Mouse (Mus musculus) small intestine, adult 2 months (tissue): Measurements from ENCODE around the gene Ppm1h.

ENCODE experiments used
- CTCF ChIP-seq: fragments of 200-500 bp; IDR thresholded peaks from 2 replicates; pipeline ENCODE4 v1.5.1; 2012; ENCODE audit warnings: low read depth, mild to moderate bottlenecking, control low read depth, inconsistent platforms, low read length, moderate library complexity, mixed read lengths; ENCODE audit not compliant: insufficient replicate concordance, insufficient read length; ENCODE audit errors: extremely low read depth
- POLR2A ChIP-seq: fragments of 200-500 bp; IDR thresholded peaks from 2 replicates; pipeline ENCODE4 v1.6.1; 2012; ENCODE audit warnings: low read depth, mild to moderate bottlenecking, control low read depth, inconsistent platforms, low read length, moderate library complexity

GRCm38 (mm10) chr10:122885301-122885700 is 206.7 kb downstream of the Ppm1h start:
- TF ChIP-seq CTCF (no peak), POLR2A (no peak)
